Mouse (Mus musculus): ENCODE data around the gene Prg4. TPM values are rescaled to one million over a fixed set of nuclear protein-coding genes. Genes with fewer than 3 reads are reported as not detected.

Gene Prg4
- polyA plus RNA-seq (2012; rRNA removed) = 1.0 and 1.9 TPM in 2 replicates

GRCm38 (mm10) chr1:150466132-150466531 lies at the start of gene Prg4:
Gene Prg4, minus strand, starts transcription at chr1:150466165.
- WGBS = 97% methylated on average over 3 of the region's 3 CpGs
- Histone ChIP-seq H3K36me3 (ENCODE audit: control insufficient read depth, insufficient read depth, low read length) (no peaks in the 10 kb centered on the region), H3K4me1 (replicated peaks; ENCODE audit: control insufficient read depth, insufficient read depth, low read length) (no peaks in the 10 kb centered on the region), H3K4me3 (ENCODE audit: control insufficient read depth, insufficient read depth, low read length) (no peak within 1 kb of the TSS), H3K27ac (ENCODE audit: control insufficient read depth, insufficient read depth, low read length) (no peak within 1 kb of the TSS), H3K27me3 (ENCODE audit: control insufficient read depth, insufficient read depth, low read length) (no peaks in the 10 kb centered on the region)
- no peak for DNase-seq
- TF ChIP-seq POLR2A (IDR thresholded peaks at IDR 0.05; ENCODE audit: control insufficient read depth, extremely low read depth, insufficient read depth, low read length, poor library complexity) (no peak), CTCF (IDR thresholded peaks at IDR 0.05; ENCODE audit: borderline replicate concordance, control insufficient read depth, extremely low read depth, insufficient read depth, low read length, poor library complexity) (no peak)

- no peak for TF ChIP-seq POLR2A (IDR thresholded peaks at IDR 0.05; ENCODE audit: control insufficient read depth, extremely low read depth, insufficient read depth, low read length, poor library complexity)
- no peak for TF ChIP-seq CTCF (IDR thresholded peaks at IDR 0.05; ENCODE audit: borderline replicate concordance, control insufficient read depth, extremely low read depth, insufficient read depth, low read length, poor library complexity)
- no peak for DNase-seq
- Histone ChIP-seq H3K27me3 (ENCODE audit: control insufficient read depth, insufficient read depth, low read length) (no peaks in the 10 kb centered on the region), H3K4me3 (ENCODE audit: control insufficient read depth, insufficient read depth, low read length) (no peak overlapping the region), H3K36me3 (ENCODE audit: control insufficient read depth, insufficient read depth, low read length) (no peaks in the 10 kb centered on the region), H3K27ac (ENCODE audit: control insufficient read depth, insufficient read depth, low read length) (no peak overlapping the region), H3K4me1 (replicated peaks; ENCODE audit: control insufficient read depth, insufficient read depth, low read length) (no peaks in the 10 kb centered on the region)
- WGBS = 89% methylated on average over 2 of the region's 2 CpGs
These were observed 47.1 kb upstream of the Prg4 start for GRCm38 (mm10) chr1:150513041-150513440.

GRCm38 (mm10) chr1:150505794-150506193 lies 39.8 kb upstream of the Prg4 start:
- no peak for DNase-seq
- WGBS = 41% methylated on average over 2 of the region's 2 CpGs
- no peaks in the 10 kb centered on the region for H3K36me3 ChIP-seq (ENCODE audit: control insufficient read depth, insufficient read depth, low read length)
- no peaks in the 10 kb centered on the region for H3K27me3 ChIP-seq (ENCODE audit: control insufficient read depth, insufficient read depth, low read length)
- H3K4me3 ChIP-seq (ENCODE audit: control insufficient read depth, insufficient read depth, low read length) = no peak overlapping the region
- TF ChIP-seq POLR2A (IDR thresholded peaks at IDR 0.05; ENCODE audit: control insufficient read depth, extremely low read depth, insufficient read depth, low read length, poor library complexity) (no peak), CTCF (IDR thresholded peaks at IDR 0.05; ENCODE audit: borderline replicate concordance, control insufficient read depth, extremely low read depth, insufficient read depth, low read length, poor library complexity) (no peak)
- no peak overlapping the region for H3K27ac ChIP-seq (ENCODE audit: control insufficient read depth, insufficient read depth, low read length)
- H3K4me1 ChIP-seq (replicated peaks; ENCODE audit: control insufficient read depth, insufficient read depth, low read length) = no peaks in the 10 kb centered on the region

GRCm38 (mm10) chr1:150503321-150503720 lies 37.4 kb upstream of the Prg4 start:
- no peak overlapping the region for H3K27ac ChIP-seq (ENCODE audit: control insufficient read depth, insufficient read depth, low read length)
- H3K4me1 ChIP-seq (replicated peaks; ENCODE audit: control insufficient read depth, insufficient read depth, low read length) = no peaks in the 10 kb centered on the region
- DNase-seq = no peak
- TF ChIP-seq CTCF (IDR thresholded peaks at IDR 0.05; ENCODE audit: borderline replicate concordance, control insufficient read depth, extremely low read depth, insufficient read depth, low read length, poor library complexity) (no peak), POLR2A (IDR thresholded peaks at IDR 0.05; ENCODE audit: control insufficient read depth, extremely low read depth, insufficient read depth, low read length, poor library complexity) (no peak)
- H3K27me3 ChIP-seq (ENCODE audit: control insufficient read depth, insufficient read depth, low read length) = no peaks in the 10 kb centered on the region
- 91% methylated on average over 4 of the region's 4 CpGs for WGBS
- no peak overlapping the region for H3K4me3 ChIP-seq (ENCODE audit: control insufficient read depth, insufficient read depth, low read length)
- no peaks in the 10 kb centered on the region for H3K36me3 ChIP-seq (ENCODE audit: control insufficient read depth, insufficient read depth, low read length)

GRCm38 (mm10) chr1:150498177-150498576 lies 32.2 kb upstream of the Prg4 start:
- H3K36me3 ChIP-seq (ENCODE audit: control insufficient read depth, insufficient read depth, low read length) = no peaks in the 10 kb centered on the region
- H3K4me1 ChIP-seq (replicated peaks; ENCODE audit: control insufficient read depth, insufficient read depth, low read length) = no peaks in the 10 kb centered on the region
- WGBS = 94% methylated on average over 2 of the region's 2 CpGs
- no peak for DNase-seq
- no peak for TF ChIP-seq CTCF (IDR thresholded peaks at IDR 0.05; ENCODE audit: borderline replicate concordance, control insufficient read depth, extremely low read depth, insufficient read depth, low read length, poor library complexity)
- no peak for TF ChIP-seq POLR2A (IDR thresholded peaks at IDR 0.05; ENCODE audit: control insufficient read depth, extremely low read depth, insufficient read depth, low read length, poor library complexity)
- H3K27me3 ChIP-seq (ENCODE audit: control insufficient read depth, insufficient read depth, low read length) = no peaks in the 10 kb centered on the region
- H3K27ac ChIP-seq (ENCODE audit: control insufficient read depth, insufficient read depth, low read length) = no peak overlapping the region
- H3K4me3 ChIP-seq (ENCODE audit: control insufficient read depth, insufficient read depth, low read length) = no peak overlapping the region

- H3K4me3 ChIP-seq (ENCODE audit: control insufficient read depth, insufficient read depth, low read length) = no peak overlapping the region
- no peaks in the 10 kb centered on the region for H3K36me3 ChIP-seq (ENCODE audit: control insufficient read depth, insufficient read depth, low read length)
- WGBS = 29% methylated on average over 2 of the region's 2 CpGs
- no peaks in the 10 kb centered on the region for H3K4me1 ChIP-seq (replicated peaks; ENCODE audit: control insufficient read depth, insufficient read depth, low read length)
- H3K27me3 ChIP-seq (ENCODE audit: control insufficient read depth, insufficient read depth, low read length) = no peaks in the 10 kb centered on the region
- TF ChIP-seq POLR2A (IDR thresholded peaks at IDR 0.05; ENCODE audit: control insufficient read depth, extremely low read depth, insufficient read depth, low read length, poor library complexity) (no peak), CTCF (IDR thresholded peaks at IDR 0.05; ENCODE audit: borderline replicate concordance, control insufficient read depth, extremely low read depth, insufficient read depth, low read length, poor library complexity) (no peak)
- H3K27ac ChIP-seq (ENCODE audit: control insufficient read depth, insufficient read depth, low read length) = no peak overlapping the region
- DNase-seq = no peak
These were observed 31.7 kb upstream of the Prg4 start for GRCm38 (mm10) chr1:150497690-150498089.
